9 mouse cellular contexts compared by ENCODE assay signal in genomic region chr2:91068872-91069165, GRCm38 (mm10). TPM values are rescaled to one million over a fixed set of nuclear protein-coding genes. Genes with fewer than 3 reads are reported as not detected.
DNase-seq lines count a peak whose midpoint lies in the region; ATAC-seq lines count a peak whose summit lies in the region.
"Had no signal": no experiment of that assay in that cellular context is flagged by ENCODE, and none has a peak within 500 bp of the region (broad histone marks: within the 10 kb centered on the region; RNA-seq: fewer than 3 reads in every experiment).

No protein-coding gene starts in this region.

- H3K4me1 ChIP-seq in heart, embryonic 14.5 days (ENCODE audit: control insufficient read depth in 2 of 2, insufficient read depth in 2 of 2, low read length in 2 of 2) = peaks cover 17 to 34% of the 10 kb centered on the region in 2 experiments
- peaks cover 29% of the 10 kb centered on the region for H3K4me1 ChIP-seq in heart, embryonic 16.5 days (ENCODE audit: control insufficient read depth, insufficient read depth, low read length)

- H3K27me3 ChIP-seq in heart, embryonic 14.5 days (ENCODE audit: control insufficient read depth, insufficient read depth, low read length) = no peaks in the 10 kb centered on the region
- no peaks in the 10 kb centered on the region for H3K27me3 ChIP-seq in heart, embryonic 16.5 days (ENCODE audit: control insufficient read depth, insufficient read depth, low read length)

- peak overlapping the region; percentile 86 for H3K9ac ChIP-seq in heart, embryonic 14.5 days (ENCODE audit: low read length)
- H3K9ac ChIP-seq in heart, embryonic 16.5 days (ENCODE audit: low read length) = peak overlapping the region; percentile 84

- peak overlapping the region; percentile 91 to 93; a peak in 2 of 4 replicates for H3K27ac ChIP-seq in heart, embryonic 14.5 days (replicated peaks in 1 of 2; ENCODE audit: control insufficient read depth in 1 of 2, insufficient read depth in 1 of 2, low read depth in 2 of 2, low read length in 2 of 2)
- H3K27ac ChIP-seq in heart, embryonic 16.5 days (ENCODE audit: low read length) = peak overlapping the region; percentile 92

- no peaks in the 10 kb centered on the region for H3K9me3 ChIP-seq in heart, embryonic 14.5 days (ENCODE audit: control insufficient read depth, low read length)
- no peaks in the 10 kb centered on the region for H3K9me3 ChIP-seq in heart, embryonic 16.5 days (replicated peaks; ENCODE audit: control insufficient read depth, low read length)

- peak overlapping the region; percentile 59 to 76 for H3K4me3 ChIP-seq in heart, embryonic 14.5 days (ENCODE audit: control insufficient read depth in 1 of 2, insufficient read depth in 1 of 2, low read depth in 1 of 2, low read length in 2 of 2)
- peak overlapping the region; percentile 69 for H3K4me3 ChIP-seq in heart, embryonic 16.5 days (ENCODE audit: low read length)

- 47% methylated on average over 6 of the region's 6 CpGs for WGBS in heart, embryonic 14.5 days
- 49% methylated on average over 6 of the region's 6 CpGs for WGBS in heart, embryonic 16.5 days

- no peak for DNase-seq in heart, adult 9 months (ENCODE audit: low spot score in 2 of 2)
- DNase-seq in NIH3T3 (ENCODE audit: low read depth) = peak; percentile 81
- peak; percentile 29 for DNase-seq in lung, postnatal 10 days
- no peak for DNase-seq in urinary bladder, postnatal 10 days (ENCODE audit: low spot score)
- no peak for DNase-seq in T-cell, adult 2 months (ENCODE audit: low spot score)
- DNase-seq in spleen, postnatal 10 days (ENCODE audit: low spot score in 2 of 2) = no peak
- DNase-seq: right cerebral cortex, adult 18-20 months had no signal

- no peak for ATAC-seq in heart, embryonic 14.5 days (ENCODE audit: insufficient number of reproducible peaks, insufficient read depth, low FRiP score, low read depth)
- ATAC-seq in heart, embryonic 16.5 days (replicated peaks; ENCODE audit: extremely low read depth, insufficient read depth, low FRiP score) = no peak

- peak overlapping the region; percentile 93 for H3K4me2 ChIP-seq in heart, embryonic 14.5 days (ENCODE audit: low read length)
- peak overlapping the region; percentile 85 for H3K4me2 ChIP-seq in heart, embryonic 16.5 days (ENCODE audit: low read depth, low read length)

- H3K36me3 ChIP-seq in heart, embryonic 14.5 days (ENCODE audit: control insufficient read depth, insufficient read depth, low read length) = peaks cover 38% of the 10 kb centered on the region
- peaks cover 12% of the 10 kb centered on the region for H3K36me3 ChIP-seq in heart, embryonic 16.5 days (ENCODE audit: control insufficient read depth, insufficient read depth)

RNA-seq across cellular contexts. Expression of gene Slc39a13, which starts 1.4 kb away (rescaled TPM):
- 50.6 and 52.0 TPM in 2 replicates for polyA plus RNA-seq in heart, embryonic 14.5 days (2014; fragmentation: Nextera tagmentation; extraction: Ambion mirVana)
- polyA plus RNA-seq in heart, embryonic 16.5 days (2015; fragmentation: Nextera tagmentation; extraction: Ambion mirVana) = 56.9 and 61.3 TPM in 2 replicates

RNA-seq across cellular contexts. Expression of gene Spi1, which starts 13.4 kb away (rescaled TPM):
- polyA plus RNA-seq in heart, embryonic 14.5 days (2014; fragmentation: Nextera tagmentation; extraction: Ambion mirVana) = 4.8 and 5.1 TPM in 2 replicates
- 3.6 and 5.2 TPM in 2 replicates for polyA plus RNA-seq in heart, embryonic 16.5 days (2015; fragmentation: Nextera tagmentation; extraction: Ambion mirVana)

RNA-seq across cellular contexts. Expression of gene Psmc3, which starts 15.0 kb away (rescaled TPM):
- 275 and 293 TPM in 2 replicates for polyA plus RNA-seq in heart, embryonic 14.5 days (2014; fragmentation: Nextera tagmentation; extraction: Ambion mirVana)
- polyA plus RNA-seq in heart, embryonic 16.5 days (2015; fragmentation: Nextera tagmentation; extraction: Ambion mirVana) = 239 and 255 TPM in 2 replicates

RNA-seq across cellular contexts. Expression of gene Rapsn, which starts 33.4 kb away (rescaled TPM):
- 29.8 and 31.0 TPM in 2 replicates for polyA plus RNA-seq in heart, embryonic 14.5 days (2014; fragmentation: Nextera tagmentation; extraction: Ambion mirVana)
- 40.9 and 43.4 TPM in 2 replicates for polyA plus RNA-seq in heart, embryonic 16.5 days (2015; fragmentation: Nextera tagmentation; extraction: Ambion mirVana)

RNA-seq across cellular contexts. Expression of gene Mybpc3, which starts 49.1 kb away (rescaled TPM):
- 789 and 806 TPM in 2 replicates for polyA plus RNA-seq in heart, embryonic 14.5 days (2014; fragmentation: Nextera tagmentation; extraction: Ambion mirVana)
- 1,022 and 1,203 TPM in 2 replicates for polyA plus RNA-seq in heart, embryonic 16.5 days (2015; fragmentation: Nextera tagmentation; extraction: Ambion mirVana)

Comparison
In these comparisons a context has a peak if more than half of its experiments do, and no peak if none do; other contexts are left out.
1. DNase-seq: peak in NIH3T3 (single experiment) and lung, postnatal 10 days (single experiment); none in heart, adult 9 months (0 of 2), urinary bladder, postnatal 10 days (single experiment), T-cell, adult 2 months (single experiment) and spleen, postnatal 10 days (0 of 2).